Mouse (Mus musculus): ENCODE results near the gene Dock9.

GRCm38 (mm10) chr14:121752686-121753426 lies 44.8 kb downstream of the Dock9 start:
- TF ChIP-seq CTCF (IDR thresholded peaks at IDR 0.05; ENCODE audit: low read depth, low read length) (no peak), POLR2A (IDR thresholded peaks at IDR 0.05; ENCODE audit: borderline replicate concordance, low read depth, low read length) (no peak)
